Mouse (Mus musculus) megakaryocyte, embryonic 14.5 days (primary cell): ENCODE results near the gene Hsdl2.

ENCODE experiments used
- FLI1 ChIP-seq: IDR thresholded peaks from 2 replicates; pipeline ENCODE4 v1.6.1; 2012; ENCODE audit warnings: low read length, inconsistent platforms, mixed read lengths
- GATA1 ChIP-seq: IDR thresholded peaks from 3 replicates; pipeline ENCODE4 v1.6.1; 2012; ENCODE audit warnings: mixed read lengths, low read length, inconsistent platforms, borderline replicate concordance

DNA sequence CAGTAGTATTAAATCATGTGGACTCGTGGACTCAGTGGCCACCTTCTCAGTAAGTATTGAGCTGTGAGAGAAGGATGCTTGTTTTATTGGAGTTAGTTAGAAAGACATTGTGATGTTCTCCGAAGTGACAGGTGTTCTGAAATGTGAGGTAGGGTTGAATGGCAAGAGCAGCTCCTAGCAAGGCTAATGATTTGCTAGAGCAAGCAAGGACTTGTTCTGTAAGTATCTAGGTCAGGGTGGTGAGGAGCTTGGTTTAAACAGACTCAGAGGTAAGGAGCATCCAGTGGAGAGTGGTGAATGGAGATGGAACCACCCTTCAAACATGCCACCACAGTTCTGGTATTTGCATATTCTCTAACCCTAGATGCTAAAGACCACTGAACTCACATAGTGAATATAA, 61.3 kb downstream of the Hsdl2 start:
- TF ChIP-seq GATA1, result no peak
- TF ChIP-seq FLI1, result no peak
